17 mouse cellular contexts compared by ENCODE assay signal in genomic region chr6:7092094-7092493, GRCm38 (mm10).
"Had no signal": no experiment of that assay in that cellular context is flagged by ENCODE, and none has a peak within 500 bp of the region (broad histone marks: within the 10 kb centered on the region; RNA-seq: fewer than 3 reads in every experiment).

No protein-coding gene starts in this region.

- H3K9me3 ChIP-seq: lung, embryonic 15.5 days; midbrain, embryonic 13.5 days; midbrain, embryonic 15.5 days; neural tube, embryonic 12.5 days; stomach, embryonic 15.5 days had no signal

- H3K4me3 ChIP-seq: lung, embryonic 15.5 days; megakaryocyte, embryonic 14.5 days; midbrain, embryonic 13.5 days; midbrain, embryonic 15.5 days; neural tube, embryonic 12.5 days; stomach, embryonic 15.5 days had no signal

- DNase-seq: lung, adult 2 months; lung, postnatal 14 days; lung, postnatal 36 days; right cerebral cortex, postnatal 14 days; thymus, adult 2 months; thymus, postnatal 25 days; thymus, postnatal 4 days had no signal

- H3K36me3 ChIP-seq: lung, embryonic 15.5 days; midbrain, embryonic 13.5 days; midbrain, embryonic 15.5 days; neural tube, embryonic 12.5 days; stomach, embryonic 15.5 days had no signal

- H3K4me2 ChIP-seq: lung, embryonic 15.5 days; midbrain, embryonic 11.5 days; midbrain, embryonic 13.5 days; midbrain, embryonic 15.5 days; neural tube, embryonic 12.5 days; stomach, embryonic 15.5 days had no signal

- H3K9ac ChIP-seq: lung, embryonic 15.5 days; midbrain, embryonic 13.5 days; midbrain, embryonic 15.5 days; neural tube, embryonic 12.5 days; stomach, embryonic 15.5 days had no signal

- H3K27ac ChIP-seq: lung, embryonic 15.5 days; macrophage; midbrain, embryonic 13.5 days; midbrain, embryonic 15.5 days; neural tube, embryonic 12.5 days; stomach, embryonic 15.5 days; stomach, postnatal 0 days had no signal

- ATAC-seq: lung, postnatal 0 days; midbrain, embryonic 13.5 days; midbrain, embryonic 15.5 days had no signal

- H3K4me1 ChIP-seq: lung, embryonic 15.5 days; midbrain, embryonic 13.5 days; midbrain, embryonic 15.5 days; neural tube, embryonic 12.5 days; stomach, embryonic 15.5 days had no signal

- H3K27me3 ChIP-seq: lung, embryonic 15.5 days; megakaryocyte, embryonic 14.5 days; midbrain, embryonic 13.5 days; midbrain, embryonic 15.5 days; neural tube, embryonic 12.5 days; stomach, embryonic 15.5 days had no signal
